Mouse (Mus musculus) natural killer cell, adult 2 months (primary cell): Measurements from ENCODE around the gene Gm21885.

Experiments
- DNase-seq, 2 experiments: peaks; one replicate each; pipeline ENCODE4 v3.0.0; 2022; ENCODE audit warnings: low spot score in 2 of 2

The Gm21885 gene

DNA sequence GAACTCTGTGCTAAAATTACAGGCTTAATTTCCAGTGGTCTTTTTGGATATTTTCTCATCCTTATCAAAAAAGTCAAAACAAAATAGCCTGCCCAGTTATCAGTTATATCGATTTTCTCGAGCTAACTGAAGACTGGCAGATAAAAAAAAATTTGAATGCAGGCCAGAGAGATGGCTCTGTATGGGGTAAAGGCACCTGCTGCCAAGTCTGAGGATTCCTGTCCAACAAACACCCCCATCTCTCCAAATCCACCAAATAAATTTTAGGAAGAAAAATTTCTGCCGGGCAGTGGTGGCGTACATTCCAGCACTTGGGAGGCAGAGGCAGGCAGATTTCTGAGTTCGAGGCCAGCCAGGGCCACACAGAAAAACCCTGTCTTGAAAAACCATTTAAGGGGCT lies 36.4 kb downstream of the Gm21885 start:
- DNase-seq = no peak

DNA sequence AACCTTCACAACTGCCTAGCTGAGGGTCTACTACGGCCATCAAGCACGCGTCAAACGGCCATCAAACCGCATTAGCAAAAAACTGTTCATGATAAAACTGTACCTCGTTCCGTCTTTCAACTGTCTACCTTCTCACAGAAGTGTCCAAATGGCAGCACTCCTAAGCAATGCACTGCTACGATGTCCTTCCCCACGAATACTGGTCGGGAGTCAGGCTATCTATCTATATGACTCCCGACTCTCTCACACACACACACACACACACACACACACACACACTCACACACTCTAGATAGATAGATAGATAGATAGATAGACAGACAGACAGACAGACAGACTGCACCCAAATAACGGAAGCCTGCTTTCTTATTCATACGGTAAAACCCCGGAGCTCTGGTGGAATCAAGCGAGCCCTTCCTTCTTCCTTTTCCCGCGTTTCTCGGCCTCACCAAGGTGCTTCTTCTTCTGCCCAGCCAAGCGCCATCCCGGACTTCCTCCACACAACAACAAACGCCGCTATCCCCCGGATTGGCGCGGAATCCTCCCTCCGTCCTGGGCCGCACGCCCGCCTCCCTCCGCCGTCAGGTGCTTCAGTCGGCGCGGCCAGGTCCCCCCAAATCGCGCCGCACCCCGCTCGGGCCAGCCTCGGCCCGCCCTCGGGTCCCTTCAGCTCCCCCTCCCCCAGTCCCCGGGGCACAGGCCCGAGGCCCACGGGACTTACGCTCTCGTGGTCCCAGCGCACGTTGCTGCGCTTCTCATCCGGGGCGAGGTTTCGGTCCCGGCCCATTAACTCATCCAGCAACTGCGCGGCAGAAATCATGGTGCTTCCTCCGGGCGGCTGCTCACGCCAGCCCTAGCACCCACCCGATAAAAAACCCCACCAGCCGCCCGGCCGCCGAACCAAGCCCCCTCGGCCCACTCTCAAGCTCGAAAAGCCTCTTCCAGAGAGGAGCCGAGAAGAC lies 39.6 kb downstream of the Gm21885 start:
- DNase-seq = no peak

DNA sequence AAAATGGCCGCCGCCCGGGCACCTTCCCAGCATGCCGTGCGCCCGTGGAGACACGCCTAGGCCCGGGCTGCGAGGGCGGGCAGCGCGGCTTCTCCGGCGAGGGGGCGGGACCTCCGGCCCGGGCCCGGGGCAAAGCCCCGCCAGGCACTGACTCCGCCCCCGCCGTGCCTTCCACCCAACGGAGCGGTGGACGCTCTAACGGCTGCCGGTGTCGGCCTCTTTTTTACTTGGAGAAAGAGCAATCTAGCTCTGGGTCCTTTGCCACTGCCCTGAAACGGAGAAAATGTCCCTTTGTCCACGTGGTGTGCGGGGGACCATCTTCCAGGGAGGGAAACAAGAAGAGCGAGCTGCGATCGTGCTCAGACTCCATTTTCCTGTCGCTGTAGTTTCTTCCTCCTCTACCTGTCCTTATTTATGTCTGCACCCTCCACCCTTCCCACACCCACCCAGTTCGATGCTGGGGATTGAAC lies 40.3 kb downstream of the Gm21885 start, which contains the start of gene Luc7l3:
Gene Luc7l3, minus strand, starts transcription at position 58 of the 470 bp plus-strand sequence.
- peak; percentile 84 to 90 for DNase-seq

DNA sequence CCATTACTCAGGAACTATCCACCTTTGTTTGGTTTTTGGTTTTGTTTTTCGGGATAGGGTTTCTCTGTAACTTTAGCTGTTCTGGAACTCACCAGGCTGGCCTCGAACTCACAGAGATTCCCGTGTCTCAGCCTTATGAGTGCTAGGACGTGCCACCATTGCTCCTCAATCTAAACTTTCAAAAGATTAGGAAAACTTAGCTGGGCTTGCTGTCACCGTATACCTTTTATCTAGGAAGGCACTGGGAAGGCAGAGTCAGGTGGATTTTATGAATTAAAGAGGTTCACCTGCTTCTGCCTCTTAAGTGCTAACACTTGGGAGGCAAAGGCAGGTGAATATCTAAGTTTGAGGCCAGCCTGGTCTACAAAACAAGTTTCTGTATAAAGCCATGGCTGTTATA lies 41.0 kb downstream of the Gm21885 start:
- no peak for DNase-seq

DNA sequence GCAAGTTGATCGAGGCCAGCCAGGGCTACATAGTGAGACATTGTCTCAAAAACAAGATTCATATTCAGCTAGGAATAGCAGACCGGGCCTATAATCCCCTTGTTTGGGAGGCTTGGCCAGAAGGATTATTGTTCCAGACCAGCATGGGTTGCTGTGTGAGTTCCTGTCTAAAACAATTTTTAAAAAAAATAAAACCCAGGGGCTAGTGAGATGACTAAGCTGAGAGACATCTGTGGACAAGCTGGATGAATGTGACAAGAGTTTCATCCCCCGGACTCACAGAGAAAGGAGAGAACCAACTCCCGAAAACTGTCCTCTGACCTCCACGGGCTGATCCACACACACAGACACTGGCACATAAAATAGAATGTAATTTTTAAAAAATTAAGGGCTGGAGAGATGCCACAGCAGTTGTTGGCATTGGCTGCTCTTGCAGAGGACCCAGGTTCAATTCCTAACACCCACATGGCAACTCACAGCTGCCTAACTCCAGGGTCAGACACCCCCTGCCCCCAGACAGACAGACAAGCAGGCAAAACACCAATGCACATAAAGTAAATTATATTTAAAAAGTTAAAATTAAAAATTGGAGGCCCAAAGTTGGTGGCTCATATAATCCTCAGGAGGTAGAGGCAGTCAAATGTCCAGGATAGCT lies 41.7 kb downstream of the Gm21885 start:
- no peak for DNase-seq

DNA sequence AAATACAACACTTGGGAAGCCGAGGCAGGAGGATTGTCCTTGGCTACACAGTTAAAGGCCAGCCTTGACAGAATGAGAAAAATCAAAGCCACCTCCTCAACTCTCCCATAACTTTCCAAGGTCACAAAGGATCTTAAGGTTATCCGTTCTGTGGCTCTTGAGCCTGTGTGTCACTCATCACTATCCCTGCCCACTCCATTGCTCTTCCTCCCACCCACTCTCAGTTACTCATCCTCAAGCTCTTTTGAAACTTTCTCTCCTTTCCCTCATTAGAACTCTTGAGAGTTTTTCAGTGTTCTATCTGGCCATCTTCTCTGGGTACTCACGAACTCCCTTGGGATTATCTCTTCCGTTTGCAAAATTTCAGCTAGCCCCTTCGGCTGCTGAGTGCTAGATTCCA lies 42.9 kb downstream of the Gm21885 start:
- no peak for DNase-seq

DNA sequence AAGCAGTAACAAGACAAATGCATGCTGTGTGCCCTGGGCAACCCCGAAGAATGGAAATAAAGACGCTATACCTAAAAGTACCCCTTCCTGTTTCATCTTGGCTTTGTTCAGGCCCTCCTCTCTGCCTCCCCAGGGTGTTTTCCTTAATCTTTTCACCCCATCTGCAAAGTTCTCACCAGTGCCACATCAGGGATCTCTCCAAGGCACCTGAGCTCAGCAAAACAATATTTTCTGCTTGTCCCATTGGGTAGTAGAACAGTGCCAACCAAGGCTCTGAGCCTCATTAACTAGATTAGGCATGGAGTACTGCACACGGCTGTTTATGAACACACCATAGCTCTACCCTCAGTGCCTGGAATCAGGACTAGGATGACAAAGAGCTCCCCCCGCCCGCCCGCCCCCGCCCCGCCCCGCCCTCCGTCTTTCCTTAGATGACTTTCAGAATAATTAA lies 45.3 kb downstream of the Gm21885 start:
- no peak for DNase-seq

DNA sequence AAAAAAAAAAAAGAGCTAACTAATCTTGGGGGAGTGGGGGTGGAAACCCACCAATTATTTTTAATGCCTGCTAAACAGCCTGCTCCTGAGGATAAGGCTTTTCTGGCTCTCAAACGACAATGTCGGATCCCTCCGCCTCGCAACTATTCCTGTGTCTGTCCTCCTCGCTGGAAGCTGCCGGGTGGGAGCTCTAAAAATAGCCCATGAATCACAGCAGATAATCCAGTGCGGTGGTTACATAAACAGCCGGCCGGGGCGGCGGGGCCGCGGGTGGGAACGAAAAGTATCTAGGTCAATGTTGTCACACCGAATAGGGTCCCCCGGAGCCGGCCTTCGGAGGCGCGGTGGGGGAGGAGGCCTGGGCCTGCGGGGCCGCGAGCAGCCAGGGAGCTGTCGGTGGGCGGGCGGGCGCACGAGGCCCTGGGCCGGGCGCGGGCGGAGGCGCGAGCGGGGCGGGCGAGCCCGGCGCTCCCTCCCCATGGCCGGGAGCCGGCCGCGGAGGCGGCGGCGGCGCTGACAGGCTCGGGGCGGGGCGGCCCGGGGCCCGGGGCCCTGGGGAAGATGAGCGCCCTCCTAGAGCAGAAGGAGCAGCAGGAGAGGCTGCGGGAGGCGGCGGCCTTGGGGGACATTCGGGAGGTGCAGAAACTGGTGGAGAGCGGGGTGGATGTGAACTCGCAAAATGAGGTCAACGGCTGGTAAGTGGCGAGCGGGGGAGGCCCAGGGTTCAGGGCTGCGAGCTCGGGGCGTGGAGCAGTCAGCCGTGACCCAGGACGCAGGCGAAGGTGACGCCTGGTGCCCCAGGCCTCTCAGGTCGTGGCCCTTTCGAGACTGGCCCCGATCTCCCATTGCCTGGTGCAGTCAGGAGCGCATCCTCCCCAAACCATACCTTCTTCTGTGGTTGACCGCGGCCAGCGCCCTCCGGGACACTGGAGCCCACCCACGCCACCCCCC lies 46.3 kb downstream of the Gm21885 start, which contains the start of gene Ankrd40:
Gene Ankrd40, plus strand, starts transcription at position 309 of the 951 bp plus-strand sequence.
- DNase-seq = peak; percentile 82 to 89

DNA sequence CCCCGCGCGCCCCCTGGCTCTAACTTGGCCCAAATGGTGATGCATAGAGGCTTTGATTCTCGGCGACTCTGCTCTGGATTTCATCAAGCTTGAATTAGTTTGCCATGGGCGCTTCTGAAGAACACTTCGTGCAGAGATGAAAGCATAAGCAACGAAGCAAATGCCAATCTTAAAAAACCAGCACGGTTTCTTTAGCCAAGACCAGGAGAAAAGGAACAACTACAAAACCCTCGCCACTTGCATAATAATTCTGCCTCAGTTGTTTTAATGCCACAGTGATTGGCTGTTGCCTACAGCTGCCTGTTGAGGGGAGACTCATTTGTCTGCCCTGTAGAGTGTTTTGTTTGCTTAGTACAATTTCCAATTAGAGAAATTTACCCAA lies 47.0 kb downstream of the Gm21885 start:
- no peak for DNase-seq

DNA sequence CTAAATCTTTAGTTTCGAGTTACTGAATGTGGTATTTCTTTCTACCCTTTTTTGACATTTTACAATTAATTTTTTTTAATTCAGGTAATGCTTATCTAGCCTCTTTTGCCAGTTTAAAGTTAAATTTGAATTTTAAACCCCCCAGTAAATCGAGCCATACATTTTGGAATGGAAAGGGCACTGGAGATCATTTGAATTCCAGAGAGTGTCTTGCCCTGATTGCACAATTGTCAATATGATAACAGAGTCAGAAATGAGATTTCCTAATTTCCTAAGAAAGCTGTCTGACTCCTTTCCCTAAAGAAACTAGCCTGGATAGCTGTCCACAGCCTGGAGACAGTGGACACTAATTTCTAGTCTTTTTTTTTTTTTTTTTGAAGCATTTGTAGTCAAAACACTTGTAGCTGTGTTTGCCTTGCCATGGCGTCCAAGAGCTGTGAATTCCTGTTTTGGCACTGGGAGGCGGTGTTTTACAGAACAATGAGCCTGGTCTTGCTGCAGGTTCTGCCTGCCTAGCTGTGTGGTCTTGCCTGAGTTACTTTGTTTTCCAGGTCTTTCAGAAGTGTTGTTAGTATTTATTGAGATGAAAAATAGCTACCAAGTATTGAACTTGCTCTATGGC lies 47.7 kb downstream of the Gm21885 start:
- peak; percentile 16 to 29 for DNase-seq

DNA sequence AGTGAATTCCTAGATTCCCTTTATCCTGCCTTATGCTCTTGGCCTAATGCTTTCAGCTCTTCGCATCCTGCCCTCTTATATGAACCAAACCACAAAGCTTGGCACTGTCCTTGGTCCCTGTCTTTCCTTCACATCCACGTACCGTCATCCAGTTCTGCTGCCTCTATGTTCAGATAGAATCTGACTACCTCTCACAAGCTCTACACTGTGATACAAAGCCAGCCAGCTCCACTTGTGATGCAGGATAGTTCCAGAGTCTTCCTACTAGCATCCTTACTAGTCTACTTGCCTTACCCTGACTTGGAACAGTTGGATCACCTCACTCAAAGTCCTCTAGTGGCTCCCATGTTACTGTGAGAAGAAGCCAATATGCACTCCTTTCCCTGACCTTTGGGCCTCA lies 48.5 kb downstream of the Gm21885 start:
- no peak for DNase-seq

DNA sequence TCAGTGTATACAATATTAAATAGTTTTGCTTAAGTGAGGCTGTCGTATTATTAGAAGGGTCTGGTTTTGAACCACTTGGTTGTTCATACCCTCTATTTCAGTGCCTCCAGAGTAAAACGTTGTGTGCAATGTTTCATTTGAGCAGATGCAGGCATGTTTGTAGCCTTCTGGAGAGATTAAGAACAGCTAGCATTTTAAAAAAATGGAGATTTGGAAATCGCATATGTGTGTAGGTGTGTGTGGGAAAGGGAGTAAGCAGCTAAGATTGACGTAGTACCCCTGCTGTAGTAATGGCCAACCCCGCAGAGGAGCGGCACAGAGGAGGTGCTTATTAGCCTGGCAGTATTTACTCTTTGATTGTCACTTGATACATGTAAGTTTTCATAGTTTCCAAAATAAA lies 51.1 kb downstream of the Gm21885 start:
- DNase-seq = no peak

DNA sequence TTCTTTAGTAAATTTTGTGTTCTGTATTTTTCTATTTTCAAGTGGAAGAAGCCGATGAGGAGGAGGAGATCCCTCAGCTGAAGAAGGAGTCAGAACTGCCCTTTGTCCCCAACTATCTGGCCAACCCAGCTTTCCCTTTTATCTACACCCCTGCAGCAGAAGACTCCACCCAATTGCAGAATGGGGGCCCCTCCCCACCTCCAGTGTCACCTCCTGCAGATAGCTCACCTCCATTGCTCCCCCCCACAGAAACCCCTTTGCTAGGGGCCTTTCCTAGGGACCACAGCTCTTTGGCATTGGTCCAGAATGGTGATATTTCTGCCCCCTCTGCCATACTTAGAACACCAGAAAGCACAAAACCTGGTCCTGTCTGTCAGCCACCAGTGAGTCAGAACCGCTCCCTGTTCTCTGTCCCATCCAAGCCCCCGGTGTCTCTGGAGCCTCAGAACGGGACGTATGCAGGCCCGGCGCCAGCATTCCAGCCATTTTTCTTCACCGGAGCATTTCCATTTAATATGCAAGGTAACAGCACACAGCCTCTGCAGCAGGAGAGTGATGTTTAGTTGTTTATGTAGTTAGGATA lies 52.8 kb downstream of the Gm21885 start:
- DNase-seq = no peak
